Mouse (Mus musculus): ENCODE results near the gene Vps26b. TPM values are rescaled to one million over a fixed set of nuclear protein-coding genes. Genes with fewer than 3 reads are reported as not detected.
A peak's percentile ranks its signal among the peaks of the same experiment; 100 is the strongest.

The Vps26b gene
- 7.2 and 7.3 TPM in 2 replicates for polyA plus RNA-seq (2015; fragmentation: Nextera tagmentation; extraction: Ambion mirVana)

GRCm38 (mm10) chr9:27029828-27030762 lies at the start of gene Vps26b, which contains the start of gene Ncapd3:
Vps26b (minus strand) TSS chr9:27030065.
Ncapd3 (plus strand) TSS chr9:27030175.
- peak within 1 kb of the TSS; percentile 95 for H3K9ac ChIP-seq (replicated peaks)
- H3K27me3 ChIP-seq (ENCODE audit: insufficient read depth, low read length): no peaks in the 10 kb centered on the region
- H3K4me1 ChIP-seq (ENCODE audit: insufficient read depth): peaks cover 40% of the 10 kb centered on the region

DNA sequence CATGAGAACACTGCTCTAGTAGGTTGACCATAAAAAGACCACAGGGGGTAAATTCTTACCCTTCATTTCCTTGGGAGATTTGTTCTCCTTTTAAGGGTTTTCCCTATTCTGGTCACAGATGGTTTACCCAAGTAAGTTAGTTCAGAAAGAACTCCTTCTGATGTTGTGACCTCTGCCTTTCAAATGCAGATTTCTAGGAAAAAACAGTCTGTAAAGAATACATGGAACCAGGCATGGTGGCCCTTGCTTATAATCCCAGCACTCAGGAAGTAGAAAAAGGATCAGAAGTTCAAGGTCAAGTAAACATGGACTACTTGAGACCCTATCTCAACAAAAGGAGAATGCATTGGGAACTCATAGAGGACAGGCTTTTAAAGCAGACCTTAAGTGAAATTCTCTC lies 45.9 kb upstream of the Vps26b start:
- Histone ChIP-seq H3K4me1 (ENCODE audit: insufficient read depth) (no peaks in the 10 kb centered on the region), H3K27me3 (ENCODE audit: insufficient read depth, low read length) (no peaks in the 10 kb centered on the region), H3K27ac (ENCODE audit: low read depth) (no peak overlapping the region), H3K9ac (replicated peaks) (no peak overlapping the region), H3K36me3 (replicated peaks; ENCODE audit: insufficient read depth, low read length) (peaks cover 62% of the 10 kb centered on the region), H3K4me3 (ENCODE audit: low read depth, low read length) (no peak overlapping the region), H3K9me3 (ENCODE audit: low read length) (no peaks in the 10 kb centered on the region), H3K4me2 (ENCODE audit: low read depth, low read length) (no peak overlapping the region)
- ATAC-seq (no peak), DNase-seq (no peak)
- TF ChIP-seq CTCF (IDR thresholded peaks at IDR 0.05; ENCODE audit: low read depth): no peak
- TF ChIP-seq EP300 (IDR thresholded peaks at IDR 0.05; ENCODE audit: low read depth): no peak

More at GRCm38 (mm10) chr9:27029828-27030762, at the start of gene Vps26b, which contains the start of gene Ncapd3:
- DNase-seq (peak; percentile 97), ATAC-seq (peak; percentile 94)
- TF ChIP-seq CTCF (IDR thresholded peaks at IDR 0.05; ENCODE audit: low read depth) (peak; percentile 31), EP300 (IDR thresholded peaks at IDR 0.05; ENCODE audit: low read depth) (peak; percentile 33; the same call in 1 of the 2 replicates)
- Histone ChIP-seq H3K9me3 (ENCODE audit: low read length) (no peaks in the 10 kb centered on the region), H3K4me2 (ENCODE audit: low read depth, low read length) (peak within 1 kb of the TSS; percentile 100), H3K27ac (ENCODE audit: low read depth) (peak within 1 kb of the TSS; percentile 86), H3K4me3 (ENCODE audit: low read depth, low read length) (peak within 1 kb of the TSS; percentile 99), H3K36me3 (replicated peaks; ENCODE audit: insufficient read depth, low read length) (no peaks in the 10 kb centered on the region; the same call in 1 of the 2 replicates)
- under 1% methylated on average over 74 of the region's 80 CpGs for WGBS (ENCODE audit: insufficient replicate concordance)

GRCm38 (mm10) chr9:27074677-27075076 lies 44.8 kb upstream of the Vps26b start:
- H3K4me2 ChIP-seq (ENCODE audit: low read depth, low read length): no peak overlapping the region
- ATAC-seq (no peak), DNase-seq (no peak)
- H3K36me3 ChIP-seq (replicated peaks; ENCODE audit: insufficient read depth, low read length): peaks cover 68% of the 10 kb centered on the region
- H3K4me3 ChIP-seq (ENCODE audit: low read depth, low read length): no peak overlapping the region
- no peak for TF ChIP-seq EP300 (IDR thresholded peaks at IDR 0.05; ENCODE audit: low read depth)
- 0 out of 2 replicates have a peak, but pooled peaks have one; percentile 34 for TF ChIP-seq CTCF (IDR thresholded peaks at IDR 0.05; ENCODE audit: low read depth)
- H3K9me3 ChIP-seq (ENCODE audit: low read length): no peaks in the 10 kb centered on the region
- WGBS (ENCODE audit: insufficient replicate concordance): 68% methylated on average over 1 of the region's 1 CpGs
- H3K27ac ChIP-seq (ENCODE audit: low read depth): no peak overlapping the region
- no peak overlapping the region for H3K9ac ChIP-seq (replicated peaks)
- H3K27me3 ChIP-seq (ENCODE audit: insufficient read depth, low read length): no peaks in the 10 kb centered on the region
- no peaks in the 10 kb centered on the region for H3K4me1 ChIP-seq (ENCODE audit: insufficient read depth)

DNA sequence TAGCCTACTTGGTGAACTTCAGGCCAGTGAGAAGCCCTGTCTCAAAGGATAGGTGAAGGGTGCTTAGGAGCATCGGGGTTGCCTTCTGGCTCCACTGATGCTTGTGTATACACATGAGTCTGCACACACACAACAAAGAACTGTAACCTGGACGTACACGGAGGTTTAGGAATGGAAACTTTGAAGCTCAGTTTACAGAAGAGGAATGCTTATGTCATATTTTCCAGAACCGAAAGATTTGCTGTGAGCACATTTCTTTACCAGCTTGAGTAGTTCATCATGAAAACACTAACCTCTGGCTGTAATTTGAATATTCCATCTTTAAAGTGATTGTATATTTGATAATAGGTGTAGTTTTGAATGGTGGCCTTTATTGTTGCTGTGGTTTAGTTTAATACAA lies 41.0 kb upstream of the Vps26b start:
- H3K36me3 ChIP-seq (replicated peaks; ENCODE audit: insufficient read depth, low read length): peaks cover 83% of the 10 kb centered on the region
- no peaks in the 10 kb centered on the region for H3K9me3 ChIP-seq (ENCODE audit: low read length)

DNA sequence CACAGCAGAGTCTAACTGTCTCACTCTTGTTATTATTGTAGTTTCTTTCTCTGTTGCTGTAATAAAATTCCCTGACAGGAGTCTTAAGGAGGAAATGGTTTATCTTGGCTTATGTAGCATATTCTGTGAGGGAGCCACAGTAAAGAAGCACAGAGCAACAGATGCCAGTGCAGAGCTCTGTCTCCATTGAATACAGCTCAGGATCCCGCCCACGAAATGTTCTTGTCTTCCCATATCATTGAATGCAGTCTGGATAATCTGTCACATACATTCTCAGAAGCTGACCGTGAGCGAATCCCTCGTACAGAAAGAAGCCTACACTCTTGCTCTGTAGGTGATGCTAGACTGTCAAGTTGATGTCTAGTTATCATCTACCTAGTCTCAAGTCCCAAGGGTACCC lies 28.5 kb upstream of the Vps26b start:
- Histone ChIP-seq H3K27me3 (ENCODE audit: insufficient read depth, low read length) (no peaks in the 10 kb centered on the region), H3K4me2 (ENCODE audit: low read depth, low read length) (no peak overlapping the region), H3K4me1 (ENCODE audit: insufficient read depth) (no peaks in the 10 kb centered on the region), H3K9me3 (ENCODE audit: low read length) (no peaks in the 10 kb centered on the region), H3K4me3 (ENCODE audit: low read depth, low read length) (no peak overlapping the region), H3K27ac (ENCODE audit: low read depth) (no peak overlapping the region), H3K9ac (replicated peaks) (no peak overlapping the region), H3K36me3 (replicated peaks; ENCODE audit: insufficient read depth, low read length) (peaks cover 83% of the 10 kb centered on the region)
- DNase-seq (no peak), ATAC-seq (no peak)
- TF ChIP-seq CTCF (IDR thresholded peaks at IDR 0.05; ENCODE audit: low read depth) (no peak), EP300 (IDR thresholded peaks at IDR 0.05; ENCODE audit: low read depth) (no peak)
- 90% methylated on average over 5 of the region's 5 CpGs for WGBS (ENCODE audit: insufficient replicate concordance)

More for the DNA sequence above, 41.0 kb upstream of the Vps26b start:
- H3K4me3 ChIP-seq (ENCODE audit: low read depth, low read length): no peak overlapping the region
- TF ChIP-seq EP300 (IDR thresholded peaks at IDR 0.05; ENCODE audit: low read depth) (no peak), CTCF (IDR thresholded peaks at IDR 0.05; ENCODE audit: low read depth) (no peak)
- H3K4me1 ChIP-seq (ENCODE audit: insufficient read depth): no peaks in the 10 kb centered on the region
- no peak overlapping the region for H3K9ac ChIP-seq (replicated peaks)
- no peak overlapping the region for H3K27ac ChIP-seq (ENCODE audit: low read depth)
- ATAC-seq (no peak), DNase-seq (no peak)
- no peaks in the 10 kb centered on the region for H3K27me3 ChIP-seq (ENCODE audit: insufficient read depth, low read length)
- H3K4me2 ChIP-seq (ENCODE audit: low read depth, low read length): no peak overlapping the region
- WGBS (ENCODE audit: insufficient replicate concordance): 90% methylated on average over 4 of the region's 4 CpGs

DNA sequence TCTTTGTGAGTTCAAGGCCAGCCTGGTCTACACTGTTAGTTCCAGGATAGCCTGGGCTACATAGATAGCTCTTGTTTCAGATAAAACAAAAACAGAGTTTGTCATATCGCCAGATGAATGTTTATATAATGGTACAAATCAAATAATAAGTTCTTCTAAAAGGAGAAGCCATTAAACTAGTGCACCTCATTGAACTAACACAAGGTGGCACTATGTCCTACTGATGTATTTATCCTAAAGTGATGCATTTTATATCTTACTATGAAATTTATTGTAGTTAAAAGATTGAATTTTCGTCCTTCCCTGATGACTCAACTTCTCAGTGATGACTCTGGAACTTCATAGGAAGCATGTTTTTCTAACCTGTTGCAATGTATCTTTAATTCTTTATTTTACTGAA lies 19.6 kb upstream of the Vps26b start:
- H3K4me1 ChIP-seq (ENCODE audit: insufficient read depth): no peaks in the 10 kb centered on the region
- no peak overlapping the region for H3K4me2 ChIP-seq (ENCODE audit: low read depth, low read length)
- H3K36me3 ChIP-seq (replicated peaks; ENCODE audit: insufficient read depth, low read length): peaks cover 84% of the 10 kb centered on the region
- no peak overlapping the region for H3K4me3 ChIP-seq (ENCODE audit: low read depth, low read length)
- TF ChIP-seq CTCF (IDR thresholded peaks at IDR 0.05; ENCODE audit: low read depth) (0 out of 2 replicates have a peak, but pooled peaks have one; percentile 15), EP300 (IDR thresholded peaks at IDR 0.05; ENCODE audit: low read depth) (no peak)
- no peaks in the 10 kb centered on the region for H3K27me3 ChIP-seq (ENCODE audit: insufficient read depth, low read length)
- ATAC-seq (no peak), DNase-seq (no peak)
- H3K9ac ChIP-seq (replicated peaks): no peak overlapping the region
- no peak overlapping the region for H3K27ac ChIP-seq (ENCODE audit: low read depth)
- H3K9me3 ChIP-seq (ENCODE audit: low read length): no peaks in the 10 kb centered on the region
- 90% methylated on average over 2 of the region's 2 CpGs for WGBS (ENCODE audit: insufficient replicate concordance)
